Mouse (Mus musculus) intestine, postnatal 0 days (tissue): ENCODE measurements at regions not wholly inside any gene's neighbourhood (a gene's known extent, or its start where the extent isn't known, plus 50 kb on each side); places are given as distances from the start of the nearest gene placed in this dataset.

Experiments used
- ATAC-seq: fragments of 200-750 bp; cut with Nextera tagmentation; 2 replicates; pipeline ENCODE4 v1.8.0; 2017; ENCODE audit warnings: mild to moderate bottlenecking, moderate TSS enrichment, moderate library complexity
- H3K27ac ChIP-seq: fragments of 300-500 bp; sonication (generic); 2 replicates; pipeline ENCODE4 v1.5.1; 2014; ENCODE audit warnings: mild to moderate bottlenecking, low read depth, low read length, moderate library complexity
- H3K27me3 ChIP-seq: fragments of 300-500 bp; sonication (generic); replicated peaks from 2 replicates; pipeline ENCODE4 v1.6.1; 2014; ENCODE audit warnings: low read length, mixed read lengths; ENCODE audit not compliant: control insufficient read depth, insufficient read depth
- H3K36me3 ChIP-seq: fragments of 300-500 bp; sonication (generic); 2 replicates; pipeline ENCODE4 v1.6.1; 2014; ENCODE audit warnings: mild to moderate bottlenecking, moderate library complexity; ENCODE audit not compliant: control insufficient read depth, insufficient read depth
- H3K4me1 ChIP-seq: fragments of 300-500 bp; sonication (generic); replicated peaks from 2 replicates; pipeline ENCODE4 v1.6.1; 2014; ENCODE audit warnings: antibody characterized with exemption, low read length, mixed read lengths; ENCODE audit not compliant: control insufficient read depth, insufficient read depth
- H3K4me2 ChIP-seq: fragments of 300-500 bp; sonication (generic); replicated peaks from 2 replicates; pipeline ENCODE4 v1.6.1; 2014; ENCODE audit warnings: low read depth, mild to moderate bottlenecking, moderate library complexity
- H3K4me3 ChIP-seq: fragments of 300-500 bp; sonication (generic); 2 replicates; pipeline ENCODE4 v1.5.1; 2014; ENCODE audit warnings: low read depth, low read length
- H3K9ac ChIP-seq: fragments of 300-500 bp; sonication (generic); 2 replicates; pipeline ENCODE4 v1.6.1; 2014; ENCODE audit warnings: mild to moderate bottlenecking, low read depth, low read length
- H3K9me3 ChIP-seq: fragments of 300-500 bp; sonication (generic); 2 replicates; pipeline ENCODE4 v1.6.1; 2016; ENCODE audit warnings: mixed run types; ENCODE audit not compliant: control insufficient read depth
- CTCF ChIP-seq: sonication (generic); IDR thresholded peaks from 2 replicates; pipeline ENCODE4 v1.5.1; 2016; ENCODE audit warnings: low read depth, mild to moderate bottlenecking, control low read depth, antibody characterized with exemption, moderate library complexity
- WGBS: fragments of 180-500 bp; shearing (Covaris S2); extraction: QIAGEN DNeasy Blood & Tissue Kit; methylation state at CpG from one replicate; pipeline ENCODE4 v1.1.7; 2014; 5-methylcytosine and 5-hydroxymethylcytosine counted together

DNA sequence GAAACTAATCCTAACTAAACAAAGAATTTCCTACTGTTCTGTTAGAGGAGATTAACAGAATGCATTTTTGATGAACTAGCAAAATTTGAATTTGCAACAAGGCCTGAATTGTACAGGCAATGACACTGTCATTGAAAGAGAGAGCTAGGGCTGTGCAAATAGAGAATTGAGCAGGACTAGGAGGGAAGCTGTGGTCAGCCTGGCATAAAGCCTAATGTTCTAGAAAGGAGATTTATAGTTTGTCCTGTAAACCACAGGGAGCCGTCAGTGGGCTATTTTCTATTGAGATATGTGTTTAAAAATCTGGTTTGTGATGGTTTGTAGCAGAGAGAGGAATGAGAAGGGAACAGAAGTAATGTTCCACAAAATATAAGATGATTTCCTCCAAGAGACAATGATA is 317.9 kb downstream of the Aldoart1 start:
- H3K27me3 ChIP-seq: no peaks in the 10 kb centered on the region
- H3K4me1 ChIP-seq: no peaks in the 10 kb centered on the region
- no peak for TF ChIP-seq CTCF
- H3K27ac ChIP-seq: no peak overlapping the region
- no peaks in the 10 kb centered on the region for H3K36me3 ChIP-seq
- no peak overlapping the region for H3K4me2 ChIP-seq
- H3K4me3 ChIP-seq: no peak overlapping the region
- 54% methylated on average over 1 of the region's 1 CpGs for WGBS
- no peak overlapping the region for H3K9ac ChIP-seq
- ATAC-seq: no peak
- no peaks in the 10 kb centered on the region for H3K9me3 ChIP-seq

DNA sequence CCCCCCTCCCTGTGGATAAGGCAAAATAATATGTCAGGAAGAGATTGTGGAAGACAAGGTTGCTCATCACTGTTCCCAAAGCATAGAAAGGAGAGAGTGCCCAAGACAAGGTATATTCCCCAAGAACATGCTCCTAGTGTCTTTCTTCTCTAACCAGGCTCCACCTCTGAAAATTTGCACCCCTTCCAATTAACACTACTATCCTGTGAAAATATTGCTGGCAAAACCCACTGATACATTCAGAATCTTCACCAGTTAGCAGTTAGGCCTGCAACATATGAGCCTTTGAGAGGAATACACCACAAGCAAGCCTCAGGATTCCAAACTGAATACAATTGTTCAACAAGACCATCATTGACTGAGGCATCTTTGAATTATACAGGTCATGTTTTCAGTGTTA is 323.9 kb upstream of the Tle1 start:
- no peak overlapping the region for H3K4me2 ChIP-seq
- H3K4me3 ChIP-seq: no peak overlapping the region

GRCm38 (mm10) chr4:72524100-72524499 is 323.4 kb upstream of the Tle1 start:
- 66% methylated on average over 1 of the region's 1 CpGs for WGBS
- Histone ChIP-seq H3K9me3 (no peaks in the 10 kb centered on the region), H3K4me3 (no peak overlapping the region), H3K27me3 (no peaks in the 10 kb centered on the region), H3K36me3 (no peaks in the 10 kb centered on the region), H3K4me2 (no peak overlapping the region), H3K9ac (no peak overlapping the region), H3K4me1 (no peaks in the 10 kb centered on the region), H3K27ac (no peak overlapping the region)
- ATAC-seq: no peak
- TF ChIP-seq CTCF: no peak

More for the DNA sequence above, 323.9 kb upstream of the Tle1 start:
- Histone ChIP-seq H3K27ac (no peak overlapping the region), H3K27me3 (no peaks in the 10 kb centered on the region), H3K9me3 (no peaks in the 10 kb centered on the region), H3K9ac (no peak overlapping the region), H3K36me3 (no peaks in the 10 kb centered on the region), H3K4me1 (no peaks in the 10 kb centered on the region)
- no peak for ATAC-seq
- TF ChIP-seq CTCF: no peak

DNA sequence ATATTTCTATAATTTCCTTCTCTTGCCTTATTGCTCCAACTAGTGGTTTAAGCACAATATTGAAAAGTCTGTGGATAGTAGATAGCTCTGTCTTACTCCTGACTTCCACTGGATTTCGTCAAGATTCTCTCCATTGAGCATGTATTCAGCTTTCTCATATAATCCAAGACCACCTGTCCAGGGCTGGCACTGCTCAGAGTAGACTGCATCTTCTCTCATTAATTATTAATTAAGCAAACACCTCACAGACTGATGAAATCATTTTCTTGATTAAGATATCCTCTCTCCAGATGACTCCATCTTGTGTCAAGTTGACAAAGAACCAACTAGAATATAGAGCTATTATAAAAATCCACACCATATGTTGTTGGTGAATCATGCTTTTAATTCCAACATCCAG is 310.5 kb upstream of the Tle1 start:
- Histone ChIP-seq H3K9me3 (no peaks in the 10 kb centered on the region), H3K36me3 (no peaks in the 10 kb centered on the region), H3K27me3 (no peaks in the 10 kb centered on the region), H3K4me2 (no peak overlapping the region), H3K4me3 (no peak overlapping the region), H3K27ac (no peak overlapping the region), H3K4me1 (no peaks in the 10 kb centered on the region), H3K9ac (no peak overlapping the region)
- 0 out of 2 replicates have a peak, but pooled peaks have one; percentile 12 for TF ChIP-seq CTCF
- WGBS: 76% methylated on average over 1 of the region's 1 CpGs
- no peak for ATAC-seq

DNA sequence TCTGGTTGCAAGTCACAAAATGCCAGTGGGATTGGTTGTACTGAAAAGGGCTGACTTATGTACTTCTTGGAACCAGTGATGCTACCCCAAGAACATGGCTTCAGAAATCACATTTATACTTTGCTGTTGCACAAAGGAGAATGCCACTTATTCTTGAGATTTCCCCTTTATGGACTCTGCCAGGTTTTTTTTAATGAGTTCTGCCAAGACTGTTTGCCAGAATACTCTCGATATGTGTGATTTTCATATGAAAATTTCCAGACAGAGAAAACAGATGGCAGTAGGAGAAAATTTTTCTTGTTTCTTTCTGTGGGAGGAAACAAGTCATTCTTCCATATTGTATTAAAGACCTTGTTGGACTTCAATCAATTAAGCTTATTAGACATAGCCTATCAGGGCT is 281.0 kb upstream of the Tle1 start:
- TF ChIP-seq CTCF: no peak
- H3K4me3 ChIP-seq: no peak overlapping the region
- H3K4me2 ChIP-seq: no peak overlapping the region
- H3K36me3 ChIP-seq: no peaks in the 10 kb centered on the region
- no peaks in the 10 kb centered on the region for H3K27me3 ChIP-seq
- no peak overlapping the region for H3K27ac ChIP-seq
- H3K4me1 ChIP-seq: no peaks in the 10 kb centered on the region
- 86% methylated on average over 1 of the region's 1 CpGs for WGBS
- no peak for ATAC-seq
- no peaks in the 10 kb centered on the region for H3K9me3 ChIP-seq
- H3K9ac ChIP-seq: no peak overlapping the region

DNA sequence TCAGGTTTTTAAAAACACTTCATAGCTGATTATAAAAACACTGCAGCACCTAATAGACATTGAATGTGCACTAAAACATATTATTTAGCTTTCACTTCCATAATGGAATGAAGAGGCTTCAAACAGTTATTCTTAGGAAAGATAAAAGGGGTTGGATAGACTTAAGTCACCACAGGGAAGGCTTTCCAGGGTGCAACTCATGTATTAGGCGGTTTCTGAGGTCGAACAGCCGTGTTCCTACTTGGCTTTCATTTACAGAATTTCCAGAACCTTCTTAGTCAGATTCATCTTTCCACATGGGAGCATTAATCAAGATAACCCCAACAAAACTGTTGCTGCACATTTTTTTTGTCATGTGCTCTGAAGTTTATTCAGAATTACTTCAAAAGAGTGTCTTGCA is 279.8 kb upstream of the Tle1 start:
- no peak overlapping the region for H3K27ac ChIP-seq
- no peaks in the 10 kb centered on the region for H3K36me3 ChIP-seq
- no peak for TF ChIP-seq CTCF
- H3K9me3 ChIP-seq: no peaks in the 10 kb centered on the region
- H3K27me3 ChIP-seq: no peaks in the 10 kb centered on the region
- 74% methylated on average over 3 of the region's 3 CpGs for WGBS
- ATAC-seq: no peak
- no peaks in the 10 kb centered on the region for H3K4me1 ChIP-seq
- no peak overlapping the region for H3K9ac ChIP-seq
- H3K4me2 ChIP-seq: no peak overlapping the region
- no peak overlapping the region for H3K4me3 ChIP-seq

- ATAC-seq: no peak
- Histone ChIP-seq H3K4me2 (no peak overlapping the region), H3K4me1 (no peaks in the 10 kb centered on the region), H3K27ac (no peak overlapping the region), H3K9ac (no peak overlapping the region), H3K9me3 (no peaks in the 10 kb centered on the region), H3K36me3 (no peaks in the 10 kb centered on the region), H3K4me3 (no peak overlapping the region), H3K27me3 (no peaks in the 10 kb centered on the region)
- 65% methylated on average over 1 of the region's 1 CpGs for WGBS
- TF ChIP-seq CTCF: no peak
These were observed 268.6 kb upstream of the Tle1 start for GRCm38 (mm10) chr4:72469236-72469875.
